Mouse (Mus musculus) G1E (cell line): ENCODE measurements at regions not wholly inside any gene's neighbourhood (a gene's known extent, or its start where the extent isn't known, plus 50 kb on each side); places are given as distances from the start of the nearest gene placed in this dataset.

Experiments
- CTCF ChIP-seq: IDR thresholded peaks from 2 replicates; pipeline ENCODE4 v1.5.1; 2012; ENCODE audit warnings: low read depth, low read length, inconsistent platforms, mixed read lengths
- GATA1 ChIP-seq: IDR thresholded peaks from 2 replicates; pipeline ENCODE4 v1.6.1; 2012; ENCODE audit warnings: borderline replicate concordance, low read length, inconsistent platforms, mixed read lengths
- GATA2 ChIP-seq: IDR thresholded peaks from 2 replicates; pipeline ENCODE4 v1.6.1; 2012; ENCODE audit warnings: low read depth, low read length, inconsistent platforms, borderline replicate concordance
- POLR2AphosphoS5 ChIP-seq: IDR thresholded peaks from 2 replicates; pipeline ENCODE4 v1.6.1; 2012; ENCODE audit warnings: low read depth, low read length, inconsistent platforms; ENCODE audit not compliant: insufficient replicate concordance

DNA sequence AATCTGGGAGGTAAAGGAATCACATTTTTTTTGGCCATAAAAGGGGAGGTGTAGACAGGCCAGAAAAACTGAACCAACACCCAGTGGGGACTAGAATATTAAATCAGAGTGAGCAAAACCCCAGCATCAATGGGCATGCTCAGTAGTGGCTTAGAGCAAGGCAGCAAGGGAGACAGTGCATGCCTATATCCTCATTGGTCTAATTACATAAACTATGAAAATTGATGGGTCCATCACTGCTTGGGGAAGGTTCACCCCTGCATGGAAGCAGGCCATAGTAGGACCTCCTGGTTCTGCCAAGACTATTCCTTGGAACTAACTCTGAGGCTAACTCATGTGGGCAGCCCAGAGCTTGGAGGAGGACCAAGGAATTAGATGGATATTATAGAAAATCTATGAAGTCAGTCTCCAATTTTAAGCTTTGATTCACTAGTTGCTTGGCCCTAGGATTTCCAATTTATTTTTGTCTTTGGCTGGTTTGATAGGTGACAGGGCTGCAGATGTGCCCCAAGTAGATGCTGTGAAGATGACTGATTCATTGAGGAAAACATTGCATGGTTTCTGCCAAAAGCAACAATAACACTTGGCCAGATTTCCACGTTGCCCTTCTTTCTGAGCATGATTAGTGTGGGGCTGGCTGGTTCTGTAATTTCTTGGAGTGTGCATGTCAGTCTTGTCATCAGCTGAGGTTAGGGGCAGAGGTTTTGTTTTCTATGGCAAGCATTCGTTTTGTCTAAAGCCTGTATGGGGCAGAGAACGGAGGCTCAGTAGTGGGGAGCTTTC, 70.0 kb upstream of the Tmem72 start:
- TF ChIP-seq CTCF (no peak), GATA1 (no peak), GATA2 (no peak), POLR2AphosphoS5 (no peak)
